Mouse (Mus musculus): ENCODE results near the gene Atp5g1. TPM values are rescaled to one million over a fixed set of nuclear protein-coding genes. Genes with fewer than 3 reads are reported as not detected.
"Not testable (repeated sequence)": the region's sequence is repeated elsewhere in the genome, so short reads cannot be mapped to it uniquely, and the experiment has no call there.

Gene Atp5g1
- polyA plus RNA-seq (2012; ENCODE audit: insufficient read depth, low replicate concordance): 305 and 325 TPM in 2 replicates

DNA sequence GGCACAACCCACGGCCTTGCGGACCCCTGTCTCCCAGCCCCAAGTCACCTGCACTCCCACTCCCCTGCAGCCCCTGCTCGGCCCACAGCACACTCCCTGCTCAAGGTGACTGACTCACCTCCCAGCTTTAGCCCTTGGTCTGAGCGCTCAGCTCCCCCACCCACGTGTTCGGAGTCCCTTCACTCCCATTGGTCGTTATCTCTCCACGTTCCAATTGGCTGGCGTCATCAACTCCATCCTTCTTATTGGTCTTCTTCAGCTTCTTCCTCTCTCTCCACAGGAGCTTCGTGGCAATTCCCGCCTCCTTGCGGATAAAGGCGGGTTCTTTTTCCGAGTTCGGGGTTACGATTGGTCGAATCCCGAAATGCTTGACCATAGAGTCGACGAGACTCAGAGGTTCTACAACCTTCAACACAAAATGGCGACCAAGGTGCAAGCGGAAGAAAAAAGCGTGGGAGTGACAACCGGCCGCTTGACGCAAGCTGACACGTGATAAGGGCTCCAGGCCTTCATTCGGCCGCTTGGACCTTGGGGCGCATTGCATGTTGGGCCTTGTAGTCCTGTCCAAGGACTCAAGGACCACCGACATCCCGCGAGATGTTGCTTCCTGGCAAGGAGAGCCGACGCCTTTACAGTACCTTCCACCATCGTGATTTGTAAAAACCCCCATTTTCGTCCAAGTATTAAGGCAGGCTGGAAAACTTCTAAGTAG lies at the start of gene Atp5g1:
Atp5g1 (minus strand) TSS at position 162 of the 712 bp plus-strand sequence.
- peak within 1 kb of the TSS; percentile 93 for H3K4me3 ChIP-seq (replicated peaks)
- H3K4me1 ChIP-seq: peaks cover 40% of the 10 kb centered on the region
- TF ChIP-seq GATA1 (IDR thresholded peaks at IDR 0.05; ENCODE audit: borderline replicate concordance, low read length) (no peak; the same call in 2 of the 3 replicates), FLI1 (IDR thresholded peaks at IDR 0.05; ENCODE audit: low read length) (no peak)
- peaks cover 25% of the 10 kb centered on the region for H3K36me3 ChIP-seq (replicated peaks; ENCODE audit: low read length)
- no peaks in the 10 kb centered on the region for H3K27me3 ChIP-seq (replicated peaks)
- no peaks in the 10 kb centered on the region for H3K9me3 ChIP-seq

- TF ChIP-seq FLI1 (IDR thresholded peaks at IDR 0.05; ENCODE audit: low read length): no peak
- no peak for TF ChIP-seq GATA1 (IDR thresholded peaks at IDR 0.05; ENCODE audit: borderline replicate concordance, low read length)
- Histone ChIP-seq H3K36me3 (replicated peaks; ENCODE audit: low read length) (no peaks in the 10 kb centered on the region), H3K4me1 (peaks cover 8% of the 10 kb centered on the region), H3K27me3 (replicated peaks) (peaks cover 62% of the 10 kb centered on the region), H3K4me3 (replicated peaks) (peak overlapping the region; percentile 72), H3K9me3 (no peaks in the 10 kb centered on the region)
These were observed 48.8 kb upstream of the Atp5g1 start for GRCm38 (mm10) chr11:96124052-96124914.

DNA sequence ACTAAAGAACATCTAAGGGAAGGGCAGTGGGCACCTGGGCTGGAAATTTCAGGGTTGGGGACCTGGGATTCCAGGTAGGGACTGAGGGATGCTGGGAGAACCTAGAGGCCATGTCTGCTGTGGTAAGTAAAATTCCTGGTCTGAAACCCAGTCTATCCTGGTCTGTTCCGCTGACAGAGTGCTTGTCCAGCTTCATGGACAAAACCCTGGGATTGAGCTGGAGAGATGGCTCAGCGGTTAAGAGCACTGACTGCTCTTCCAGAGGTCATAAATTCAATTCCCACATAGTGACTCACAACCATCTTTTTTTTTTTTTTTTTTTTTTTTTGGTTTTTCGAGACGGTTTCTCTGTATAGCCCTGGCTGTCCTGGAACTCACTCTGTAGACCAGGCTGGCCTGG lies 47.3 kb upstream of the Atp5g1 start:
- H3K27me3 ChIP-seq (replicated peaks): peaks cover 55% of the 10 kb centered on the region
- H3K36me3 ChIP-seq (replicated peaks; ENCODE audit: low read length); H3K4me3 ChIP-seq (replicated peaks); H3K4me1 ChIP-seq; H3K9me3 ChIP-seq: not testable (repeated sequence)

- TF ChIP-seq FLI1 (IDR thresholded peaks at IDR 0.05; ENCODE audit: low read length): no peak
- TF ChIP-seq GATA1 (IDR thresholded peaks at IDR 0.05; ENCODE audit: borderline replicate concordance, low read length): no peak
- Histone ChIP-seq H3K4me1 (peaks cover 4% of the 10 kb centered on the region), H3K36me3 (replicated peaks; ENCODE audit: low read length) (no peaks in the 10 kb centered on the region), H3K27me3 (replicated peaks) (peaks cover 43% of the 10 kb centered on the region), H3K4me3 (replicated peaks) (no peak overlapping the region), H3K9me3 (no peaks in the 10 kb centered on the region)
These were observed 43.9 kb upstream of the Atp5g1 start for GRCm38 (mm10) chr11:96119401-96119800.

GRCm38 (mm10) chr11:96116925-96117324 lies 41.5 kb upstream of the Atp5g1 start:
- H3K27me3 ChIP-seq (replicated peaks): peaks cover 30% of the 10 kb centered on the region
- not testable (repeated sequence) for H3K36me3 ChIP-seq (replicated peaks; ENCODE audit: low read length); H3K9me3 ChIP-seq; H3K4me1 ChIP-seq; H3K4me3 ChIP-seq (replicated peaks)

- Histone ChIP-seq H3K36me3 (replicated peaks; ENCODE audit: low read length) (no peaks in the 10 kb centered on the region), H3K27me3 (replicated peaks) (peaks cover 27% of the 10 kb centered on the region), H3K4me1 (no peaks in the 10 kb centered on the region), H3K4me3 (replicated peaks) (no peak overlapping the region), H3K9me3 (no peaks in the 10 kb centered on the region)
- no peak for TF ChIP-seq GATA1 (IDR thresholded peaks at IDR 0.05; ENCODE audit: borderline replicate concordance, low read length)
- TF ChIP-seq FLI1 (IDR thresholded peaks at IDR 0.05; ENCODE audit: low read length): no peak
These were observed 40.6 kb upstream of the Atp5g1 start for GRCm38 (mm10) chr11:96116116-96116515.

- Histone ChIP-seq H3K27me3 (replicated peaks) (peaks cover 25% of the 10 kb centered on the region), H3K9me3 (no peaks in the 10 kb centered on the region), H3K4me1 (no peaks in the 10 kb centered on the region)
These were observed 39.9 kb upstream of the Atp5g1 start for GRCm38 (mm10) chr11:96115416-96115815.

DNA sequence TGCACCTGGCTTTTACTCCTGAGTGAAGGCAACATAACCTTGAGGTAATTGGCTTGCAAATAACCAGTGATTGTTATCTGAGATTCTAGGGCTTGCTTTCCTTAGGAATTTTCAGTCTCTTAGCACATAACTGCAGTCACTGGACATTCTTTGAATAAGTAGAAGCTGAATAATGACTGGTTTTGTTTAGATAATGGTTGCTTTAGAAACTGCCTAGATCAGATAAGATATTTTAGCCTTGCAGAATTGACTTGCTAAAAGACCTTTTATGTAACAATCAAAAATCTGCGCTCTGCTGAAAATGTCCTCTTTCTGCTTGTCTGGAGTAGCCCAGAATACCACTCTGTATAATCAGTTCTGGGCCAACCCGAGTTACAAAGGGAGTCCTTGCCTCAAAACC lies 38.6 kb upstream of the Atp5g1 start:
- TF ChIP-seq GATA1 (IDR thresholded peaks at IDR 0.05; ENCODE audit: borderline replicate concordance, low read length) (no peak), FLI1 (IDR thresholded peaks at IDR 0.05; ENCODE audit: low read length) (no peak)
- H3K4me3 ChIP-seq (replicated peaks): no peak overlapping the region
- peaks cover 16% of the 10 kb centered on the region for H3K27me3 ChIP-seq (replicated peaks)

More at GRCm38 (mm10) chr11:96115416-96115815, 39.9 kb upstream of the Atp5g1 start:
- Histone ChIP-seq H3K4me3 (replicated peaks) (no peak overlapping the region), H3K36me3 (replicated peaks; ENCODE audit: low read length) (no peaks in the 10 kb centered on the region)
- TF ChIP-seq GATA1 (IDR thresholded peaks at IDR 0.05; ENCODE audit: borderline replicate concordance, low read length) (no peak), FLI1 (IDR thresholded peaks at IDR 0.05; ENCODE audit: low read length) (no peak)

DNA sequence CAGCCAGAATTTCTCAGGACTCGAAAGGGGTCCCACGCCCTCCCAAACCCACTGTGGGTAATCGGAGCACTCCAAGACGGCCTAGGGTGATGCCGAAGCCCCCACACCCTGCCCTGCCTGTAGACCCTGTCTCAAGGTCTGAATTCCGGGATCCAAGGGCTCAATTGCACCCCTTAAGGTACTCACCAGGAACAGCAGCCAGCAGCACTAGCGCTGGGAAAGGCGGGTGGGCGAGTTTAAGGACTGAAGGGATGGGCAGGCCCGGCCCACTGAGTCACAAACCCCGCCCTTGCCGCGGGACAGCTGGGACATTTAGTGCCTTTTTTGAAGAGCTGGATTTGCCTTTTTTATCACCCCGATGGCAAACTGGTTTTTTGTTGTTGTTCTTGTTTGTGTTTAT lies 36.3 kb upstream of the Atp5g1 start, which contains the start of gene Calcoco2:
Calcoco2 (minus strand) TSS at position 214 of the 400 bp plus-strand sequence.
- TF ChIP-seq FLI1 (IDR thresholded peaks at IDR 0.05; ENCODE audit: low read length) (no peak), GATA1 (IDR thresholded peaks at IDR 0.05; ENCODE audit: borderline replicate concordance, low read length) (no peak)

More for the DNA sequence above, 38.6 kb upstream of the Atp5g1 start:
- no peaks in the 10 kb centered on the region for H3K4me1 ChIP-seq
- H3K9me3 ChIP-seq: no peaks in the 10 kb centered on the region
- H3K36me3 ChIP-seq (replicated peaks; ENCODE audit: low read length): no peaks in the 10 kb centered on the region

DNA sequence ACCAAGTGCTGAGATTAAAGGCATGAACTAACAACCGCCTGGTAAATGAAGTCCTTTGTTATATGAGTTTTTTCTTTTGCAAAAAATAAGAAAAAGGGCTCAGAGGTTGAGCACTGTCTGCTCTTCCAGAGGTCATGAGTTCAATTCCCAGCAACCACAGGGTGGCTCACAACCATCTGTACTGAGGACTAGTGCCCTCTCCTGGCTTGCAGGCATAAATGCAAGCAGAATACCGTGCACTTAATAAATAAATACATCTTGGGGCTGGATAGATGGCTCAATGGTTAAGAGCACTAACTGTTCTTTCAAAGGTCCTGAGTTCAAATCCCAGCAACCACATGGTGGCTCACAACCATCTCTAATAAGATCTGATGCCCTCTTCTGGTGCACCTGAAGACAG lies 35.5 kb upstream of the Atp5g1 start:
- H3K36me3 ChIP-seq (replicated peaks; ENCODE audit: low read length); H3K4me1 ChIP-seq; H3K4me3 ChIP-seq (replicated peaks); H3K9me3 ChIP-seq: not testable (repeated sequence)
- H3K27me3 ChIP-seq (replicated peaks): peaks cover 25% of the 10 kb centered on the region

More for the DNA sequence above, 36.3 kb upstream of the Atp5g1 start, which contains the start of gene Calcoco2:
- Histone ChIP-seq H3K9me3 (no peaks in the 10 kb centered on the region), H3K27me3 (replicated peaks) (peaks cover 26% of the 10 kb centered on the region), H3K4me1 (no peaks in the 10 kb centered on the region), H3K4me3 (replicated peaks) (no peak within 1 kb of the TSS), H3K36me3 (replicated peaks; ENCODE audit: low read length) (no peaks in the 10 kb centered on the region)
